Mouse (Mus musculus) neural tube, postnatal 0 days (tissue): ENCODE measurements around the gene Gjb2. TPM values are rescaled to one million over a fixed set of nuclear protein-coding genes. Genes with fewer than 3 reads are reported as not detected.

ENCODE experiments used
- polyA plus RNA-seq: library from polyadenylated mRNA; unstranded; fragments of >200 nt; fragmentation: Nextera tagmentation; extraction: Ambion mirVana; gene quantifications from 2 replicates; pipeline ENCODE4 v1.2.1, GENCODE M21; 2015

Gjb2 gene
- polyA plus RNA-seq: 13.9 and 19.7 TPM in 2 replicates

DNA sequence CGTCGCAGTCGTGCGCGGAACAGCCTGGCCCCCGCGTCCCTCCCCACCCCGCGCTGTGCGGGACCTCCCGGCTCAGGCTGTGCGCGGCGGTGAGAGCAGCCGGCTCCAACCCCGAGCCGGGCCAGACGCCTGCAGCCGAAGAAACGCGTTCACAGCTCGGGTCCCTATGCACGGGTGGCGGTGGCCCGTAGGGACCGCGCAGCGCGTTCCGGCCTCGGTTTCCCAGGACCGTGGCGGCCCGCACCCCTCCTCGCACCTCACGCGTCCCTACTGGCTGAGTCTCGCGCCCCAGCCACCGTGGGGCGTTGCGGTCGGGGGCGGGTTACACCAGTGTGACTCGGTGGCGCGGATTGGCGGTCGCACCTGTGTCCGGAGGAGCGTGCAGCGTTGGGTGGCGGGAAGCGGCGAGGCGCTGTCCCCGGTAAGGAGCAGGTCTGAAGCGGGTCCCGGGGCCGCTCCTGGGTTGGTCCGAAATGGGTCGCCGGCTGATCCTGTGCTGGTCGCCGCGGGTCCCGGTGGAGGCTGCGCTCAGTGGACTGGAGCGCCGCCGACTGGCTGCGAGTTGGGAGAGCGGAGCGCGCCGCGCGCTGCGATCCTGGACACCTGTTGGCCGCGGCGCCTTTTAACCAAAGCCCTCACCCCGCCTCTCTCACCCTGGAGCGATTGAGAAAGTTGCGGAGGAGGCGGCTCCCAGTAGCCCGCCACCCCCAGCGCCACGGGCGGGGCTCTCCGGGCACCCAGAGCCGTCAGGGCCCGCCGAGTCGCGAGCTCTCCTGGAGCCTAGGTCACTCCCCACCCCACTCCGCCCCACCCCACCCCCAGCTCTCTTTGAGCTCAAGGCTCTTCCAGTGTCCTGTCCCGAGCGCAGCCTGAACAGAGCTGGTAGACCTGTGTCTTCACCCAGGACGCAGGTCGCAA is at the start of gene Gjb2:
Gene Gjb2, minus strand, starts transcription at position 597 of the 918 bp plus-strand sequence.

DNA sequence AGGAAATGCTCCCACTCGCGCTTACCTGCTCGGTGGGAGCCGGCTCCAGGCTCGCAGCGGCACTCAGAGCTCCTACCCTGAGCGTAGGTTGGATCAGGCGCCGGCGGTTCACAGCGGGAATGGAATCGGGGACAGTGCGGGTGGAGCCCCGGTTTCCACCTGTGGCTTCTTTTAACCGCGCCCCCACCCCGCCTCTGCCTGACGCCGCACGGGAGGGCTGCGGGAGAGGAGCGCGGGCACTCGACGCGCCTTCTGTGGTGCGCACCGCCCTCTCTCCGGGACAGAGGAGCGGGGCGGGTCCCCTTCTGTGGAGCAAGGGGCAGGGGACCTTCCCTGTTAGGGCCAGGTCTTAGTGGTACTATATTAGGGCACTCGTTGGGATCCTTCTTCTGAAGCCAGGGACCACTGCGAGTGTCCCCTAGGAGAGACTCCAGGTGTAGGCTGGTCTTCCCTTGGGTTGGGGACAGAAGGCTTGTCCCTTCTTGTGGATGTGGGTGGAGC is 28.7 kb upstream of the Gjb2 start, which contains the start of gene Gjb6:
Gene Gjb6, minus strand, starts transcription at position 451 of the 501 bp plus-strand sequence.

DNA sequence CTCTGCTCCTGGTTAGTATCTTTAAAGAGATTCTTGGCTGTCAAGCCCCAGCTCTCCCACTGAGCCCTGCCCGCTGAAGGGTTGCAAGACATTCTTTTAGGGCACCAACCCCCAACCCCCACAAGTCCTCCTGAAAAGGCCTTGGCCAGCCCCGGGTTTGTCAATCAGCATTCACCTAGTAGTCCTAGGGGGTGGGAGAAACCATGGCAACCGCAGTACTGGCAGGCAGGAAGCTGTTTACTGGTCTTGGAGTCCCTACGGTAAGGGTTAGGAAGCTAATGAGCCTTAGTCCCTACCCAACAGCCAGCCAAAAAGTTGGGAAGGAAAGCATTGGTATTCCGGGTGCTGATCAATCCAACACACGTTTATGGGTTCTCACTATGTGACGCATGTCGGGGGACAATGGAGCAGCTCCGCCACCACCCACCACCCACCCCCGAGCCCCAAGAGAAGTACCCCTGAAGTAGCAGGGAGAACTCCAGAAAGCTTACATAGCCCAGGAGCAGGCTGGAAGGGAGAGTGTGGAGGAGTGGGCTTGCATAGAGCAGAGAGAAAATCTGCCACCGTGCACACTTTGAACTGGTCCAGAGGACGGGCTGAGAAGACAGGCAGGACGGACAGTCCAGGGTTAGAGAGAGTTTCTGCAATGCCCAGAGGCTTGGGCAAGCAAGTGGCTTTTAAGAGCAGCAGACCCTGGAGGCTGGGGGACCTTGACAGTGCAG is 11.5 kb upstream of the Gjb2 start, which contains the start of gene Gm4491:
Gene Gm4491, minus strand, starts transcription at position 61 of the 722 bp plus-strand sequence.

DNA sequence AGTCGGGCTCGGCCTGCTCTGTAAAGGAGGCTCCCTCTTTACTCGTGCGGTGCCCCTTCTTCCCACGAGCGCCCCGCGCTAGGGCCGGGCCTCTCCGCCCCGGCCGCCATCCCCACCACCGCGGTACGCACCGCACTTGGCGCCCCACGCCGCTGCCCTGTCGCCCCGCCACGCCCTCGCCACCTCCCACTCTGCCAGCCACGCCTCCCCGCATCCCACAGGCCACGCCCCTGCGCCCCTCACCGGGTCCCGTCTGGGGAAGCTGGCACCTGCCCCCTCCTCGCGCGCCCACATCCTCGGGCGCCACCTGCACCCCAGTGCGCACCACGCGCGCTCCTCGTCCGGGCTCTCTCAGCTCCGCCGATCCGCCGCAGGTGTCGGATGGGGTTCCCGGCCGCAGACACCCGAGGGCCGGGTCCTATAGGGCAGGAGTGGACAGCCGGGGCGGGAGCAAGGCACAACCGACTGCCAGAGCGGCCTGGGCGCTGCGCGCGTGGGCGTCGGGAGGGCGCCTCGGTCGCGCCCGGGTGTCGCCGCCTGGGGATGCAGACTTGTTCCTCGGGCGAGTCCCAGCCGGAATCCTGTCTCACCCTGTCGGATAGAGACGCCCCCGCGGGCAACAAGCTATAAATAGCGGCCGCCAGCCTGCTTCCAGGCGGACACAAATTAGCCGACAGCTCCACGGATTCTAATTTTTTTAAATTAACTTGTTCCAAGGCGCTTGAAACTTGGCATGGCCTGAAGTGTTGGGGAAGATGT is 46.8 kb downstream of the Gjb2 start, which contains the start of gene Gja3:
Gene Gja3, minus strand, starts transcription at position 538 of the 759 bp plus-strand sequence.

Other genes starting within 250 kb of the Gjb2 start
- gene Zmym2, start 218.0 kb downstream of the Gjb2 start, polyA plus RNA-seq: 20.5 and 21.0 TPM in 2 replicates
- gene Gja3, start 46.6 kb downstream of the Gjb2 start, polyA plus RNA-seq: 0.42 and 1.0 TPM in 2 replicates
- gene Gm4491, start 11.2 kb upstream of the Gjb2 start, polyA plus RNA-seq: 0.15 and 0.17 TPM in 2 replicates
- 23.6 and 38.6 TPM in 2 replicates for gene Gjb6, start 28.9 kb upstream of the Gjb2 start, polyA plus RNA-seq